Mouse (Mus musculus): ENCODE measurements around the gene Cacna1s.

DNA sequence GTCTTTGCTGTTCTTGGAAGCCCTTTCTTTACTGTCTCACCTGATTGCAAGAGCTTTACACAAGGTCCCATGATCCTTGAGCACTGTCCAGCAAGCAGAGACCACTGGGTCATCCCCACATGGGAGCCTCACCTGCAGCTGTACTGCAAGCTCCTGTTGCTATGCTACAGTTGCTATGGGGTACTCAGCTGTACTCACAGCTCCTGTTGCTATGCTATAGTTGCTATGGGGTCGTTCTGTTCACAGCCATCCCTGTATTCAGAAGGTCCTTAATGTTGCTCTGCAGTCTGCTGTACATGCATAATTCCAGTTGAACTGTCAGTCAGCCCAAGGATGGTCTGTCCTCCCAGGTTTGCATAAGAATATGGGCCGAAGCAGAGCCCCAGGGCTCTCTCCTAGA lies 112.9 kb downstream of the Cacna1s start:
- TF ChIP-seq CTCF (IDR thresholded peaks at IDR 0.05; ENCODE audit: control insufficient read depth, insufficient read depth, low read length) (no peak), POLR2A (IDR thresholded peaks at IDR 0.05; ENCODE audit: borderline replicate concordance, control insufficient read depth, low read depth, low read length) (no peak)
